Mouse (Mus musculus) CD4-positive naive resting alpha-beta T cell, adult 57 days (primary cell): ENCODE data around the gene Crip1. TPM values are rescaled to one million over a fixed set of nuclear protein-coding genes. Genes with fewer than 3 reads are reported as not detected.

Experiments used
- total RNA-seq: library from RNA; stranded (reverse); gene quantifications from one replicate; pipeline ENCODE4 v1.2.4, GENCODE M21; 2023

Gene Crip1
- total RNA-seq: 1,079 TPM

DNA sequence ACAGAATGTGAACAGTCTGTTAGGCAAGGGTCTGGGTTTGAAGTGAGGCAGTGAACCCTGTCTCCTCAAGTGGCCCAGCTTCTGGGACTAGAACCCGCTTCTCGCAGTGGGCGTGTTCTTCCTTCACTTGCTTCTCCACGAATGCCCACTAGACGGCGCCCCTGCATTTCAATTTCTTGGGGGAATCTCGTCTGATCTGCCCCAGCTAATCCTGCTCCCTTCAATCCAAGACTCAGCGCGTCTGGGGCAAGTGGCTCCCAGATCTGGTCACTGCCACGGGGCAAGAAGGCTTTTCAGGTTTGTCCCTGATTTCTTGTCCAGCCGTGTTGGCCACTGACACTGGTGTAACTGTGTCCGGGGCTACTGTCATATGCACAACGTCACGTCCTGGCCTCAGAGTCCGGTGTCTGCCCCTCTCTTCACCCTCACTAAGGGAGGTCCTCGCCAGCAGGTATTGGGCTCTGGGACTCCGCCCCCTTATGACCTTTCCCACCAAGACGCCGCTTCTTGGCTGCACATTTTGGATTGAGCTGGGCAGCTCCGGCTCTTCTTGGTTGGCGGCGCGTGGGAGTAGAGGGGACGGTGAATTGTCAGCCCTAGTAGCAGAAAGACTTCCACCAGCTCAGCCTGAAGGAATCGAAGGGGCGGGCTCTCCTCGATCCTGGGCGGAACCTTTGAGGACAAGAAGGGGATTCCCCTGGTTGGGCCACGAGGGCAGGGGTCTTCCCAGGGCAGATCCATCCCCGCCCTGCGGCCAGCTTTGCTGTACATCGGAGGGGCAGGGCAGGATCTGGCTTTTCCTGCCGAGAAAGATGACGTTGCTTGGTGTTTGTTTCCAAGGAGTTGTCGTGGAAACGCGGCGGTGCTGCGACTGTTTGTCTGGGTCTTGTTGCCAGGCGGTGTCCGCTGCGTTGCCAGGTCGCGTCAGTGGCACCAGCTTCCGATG, at the start of gene Crip1:
TSS of gene Crip1 (plus strand) at position 205 of the 946 bp plus-strand sequence.

DNA sequence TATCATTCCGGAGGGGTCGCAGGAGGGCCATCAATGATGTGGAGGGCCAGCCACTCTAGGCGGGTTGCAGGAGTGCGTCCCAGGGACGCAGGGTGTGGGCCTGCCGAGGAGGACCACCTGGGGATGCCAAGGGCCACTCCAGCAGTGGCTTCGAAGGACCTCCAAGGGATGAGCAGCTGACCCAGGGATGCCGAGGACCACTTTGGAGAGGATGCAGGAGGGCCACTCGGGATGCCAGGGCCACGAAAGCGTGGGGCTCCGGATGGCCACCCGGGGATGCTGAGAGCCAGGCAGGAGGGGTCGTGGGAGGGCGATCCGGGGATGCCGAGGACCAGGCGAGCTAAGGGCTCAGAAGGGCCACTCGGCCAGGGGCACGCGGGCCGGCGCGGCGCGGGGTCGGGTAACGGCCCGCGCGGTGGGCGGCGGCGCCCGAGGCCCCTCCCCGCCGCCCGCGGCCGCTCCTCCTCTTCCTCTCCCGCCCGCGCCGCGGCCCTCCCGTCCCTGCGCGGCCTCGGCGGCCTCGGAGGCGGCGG, 48.3 kb upstream of the Crip1 start, which contains the start of gene Mta1:
TSS of gene Mta1 (plus strand) at position 530 of the 533 bp plus-strand sequence.

DNA sequence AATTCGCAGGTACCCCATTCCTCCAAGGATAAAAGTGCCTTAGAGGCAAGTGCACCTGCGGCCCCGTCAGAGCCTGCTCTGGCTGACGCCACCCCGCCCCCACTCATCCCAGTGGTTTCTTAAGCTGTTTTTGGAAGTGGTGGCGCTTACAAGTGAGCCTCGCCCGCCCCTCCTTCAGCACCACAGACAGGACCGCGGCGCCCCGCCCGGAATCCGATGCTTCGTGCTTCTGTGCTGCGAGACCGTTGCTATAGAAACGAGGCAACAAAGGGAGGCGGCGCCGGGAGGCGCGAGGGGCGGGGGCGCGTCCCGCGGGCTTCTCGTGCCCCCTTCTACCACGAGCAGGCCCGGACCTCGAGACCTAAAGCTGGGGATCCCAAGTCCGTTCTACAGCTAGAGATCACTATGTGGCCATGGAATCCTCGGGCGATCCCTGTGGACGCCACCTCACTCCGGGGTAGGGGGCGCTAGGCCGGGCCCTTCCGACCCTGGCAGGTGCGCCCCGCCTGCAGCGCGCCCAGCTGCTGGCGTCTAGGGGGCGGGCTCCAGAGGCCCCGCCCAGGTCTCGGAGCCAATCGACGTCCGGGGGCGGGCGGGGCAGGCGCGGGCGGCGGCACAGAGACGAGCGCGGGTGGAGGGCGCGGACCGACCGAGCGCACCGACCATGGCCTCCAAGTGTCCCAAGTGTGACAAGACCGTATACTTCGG, 6.1 kb upstream of the Crip1 start, which contains the start of gene Crip2:
TSS of gene Crip2 (plus strand) at position 329 of the 708 bp plus-strand sequence.

GRCm38 (mm10) chr12:113155887-113156539, 9.9 kb downstream of the Crip1 start, which contains the start of gene Tedc1:
Gene Tedc1, plus strand, starts transcription at chr12:113156421.

GRCm38 (mm10) chr12:113185442-113186291, 39.6 kb downstream of the Crip1 start, which contains the start of gene Tmem121:
Gene Tmem121, plus strand, starts transcription at chr12:113185930.

Other genes starting within 250 kb of the Crip1 start
- gene Jag2, start 216.5 kb upstream of the Crip1 start, total RNA-seq: 5.4 TPM
- gene Nudt14, start 204.2 kb upstream of the Crip1 start, total RNA-seq: 30.9 TPM
- gene Btbd6, start 169.8 kb upstream of the Crip1 start, total RNA-seq: 39.7 TPM
- gene Brf1, start 145.6 kb upstream of the Crip1 start, total RNA-seq: 222 TPM
- gene Pacs2, start 131.8 kb upstream of the Crip1 start, total RNA-seq: 77.9 TPM
- gene Tex22, start 71.8 kb upstream of the Crip1 start, total RNA-seq: 2.0 TPM
- 93.8 TPM for gene Mta1, start 48.0 kb upstream of the Crip1 start, total RNA-seq
- gene Crip2, start 6.1 kb upstream of the Crip1 start, total RNA-seq: 17.6 TPM
- gene Tedc1, start 10.1 kb downstream of the Crip1 start, total RNA-seq: 13.3 TPM
- not detected for gene Tmem121, start 39.6 kb downstream of the Crip1 start, total RNA-seq